Mouse (Mus musculus) heart, embryonic 13.5 days (tissue): ENCODE measurements around the gene Nabp2. TPM values are rescaled to one million over a fixed set of nuclear protein-coding genes. Genes with fewer than 3 reads are reported as not detected.

Experiments
- ATAC-seq: fragments of 200-750 bp; cut with Nextera tagmentation; 2 replicates; pipeline ENCODE4 v1.8.0; 2017; ENCODE audit warnings: moderate TSS enrichment; ENCODE audit not compliant: insufficient number of reproducible peaks, low FRiP score, low TSS enrichment; ENCODE audit errors: extremely low read depth
- H3K27ac ChIP-seq: fragments of 300-500 bp; sonication (generic); replicated peaks from 2 replicates; pipeline ENCODE4 v1.5.1; 2015; ENCODE audit warnings: moderate library complexity, mild to moderate bottlenecking, inconsistent platforms
- H3K27me3 ChIP-seq: fragments of 300-500 bp; sonication (generic); replicated peaks from 2 replicates; pipeline ENCODE4 v1.6.1; 2015; ENCODE audit warnings: mild to moderate bottlenecking, inconsistent platforms
- H3K36me3 ChIP-seq: fragments of 300-500 bp; sonication (generic); 2 replicates; pipeline ENCODE4 v1.6.1; 2015; ENCODE audit warnings: mild to moderate bottlenecking, inconsistent platforms
- H3K4me1 ChIP-seq: fragments of 300-500 bp; sonication (generic); 2 replicates; pipeline ENCODE4 v1.6.1; 2015; ENCODE audit warnings: inconsistent platforms
- H3K4me2 ChIP-seq: fragments of 300-500 bp; sonication (generic); 2 replicates; pipeline ENCODE4 v1.6.1; 2015; ENCODE audit warnings: inconsistent platforms, mild to moderate bottlenecking, moderate library complexity
- H3K4me3 ChIP-seq: fragments of 300-500 bp; sonication (generic); 2 replicates; pipeline ENCODE4 v1.5.1; 2015; ENCODE audit warnings: moderate library complexity, mild to moderate bottlenecking, inconsistent platforms
- H3K9ac ChIP-seq: fragments of 300-500 bp; sonication (generic); 2 replicates; pipeline ENCODE4 v1.6.1; 2015; ENCODE audit warnings: inconsistent platforms, mild to moderate bottlenecking, moderate library complexity
- H3K9me3 ChIP-seq: fragments of 300-500 bp; sonication (generic); 2 replicates; pipeline ENCODE4 v1.6.1; 2016; ENCODE audit warnings: inconsistent platforms
- WGBS: fragments of 180-500 bp; shearing (Covaris S2); methylation state at CpG from one replicate; pipeline ENCODE4 v1.1.7; 2015; ENCODE audit warnings: mixed read lengths; 5-methylcytosine and 5-hydroxymethylcytosine counted together
- polyA plus RNA-seq: library from polyadenylated mRNA; unstranded; fragments of >200 nt; fragmentation: Nextera tagmentation; extraction: Ambion mirVana; gene quantifications from 2 replicates; pipeline ENCODE4 v1.2.1, GENCODE M21; 2015

The Nabp2 gene
- polyA plus RNA-seq, 1 experiment from 2014 or later: 58.0 TPM

DNA sequence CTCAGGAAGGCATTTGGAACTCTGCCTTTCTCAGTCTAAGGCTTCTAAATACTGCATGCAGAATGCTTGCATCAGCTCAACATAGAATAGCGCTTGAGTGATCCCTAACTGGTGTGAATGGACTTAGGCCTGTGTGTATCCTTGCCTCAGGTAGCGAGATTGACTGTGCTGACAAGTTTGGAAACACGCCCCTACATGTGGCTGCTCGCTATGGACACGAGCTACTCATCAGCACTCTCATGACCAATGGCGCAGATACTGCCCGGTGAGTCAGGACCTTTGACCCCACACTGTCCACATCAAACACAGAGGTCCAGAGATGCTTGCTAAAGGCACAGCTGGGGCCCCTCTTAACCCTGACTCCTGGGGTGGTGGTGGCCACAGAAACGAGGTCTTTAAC, 28.8 kb downstream of the Nabp2 start:
- Histone ChIP-seq H3K27ac (no peak overlapping the region), H3K27me3 (no peaks in the 10 kb centered on the region), H3K4me1 (peaks cover 20% of the 10 kb centered on the region), H3K4me3 (no peak overlapping the region), H3K9me3 (no peaks in the 10 kb centered on the region), H3K4me2 (no peak overlapping the region), H3K9ac (no peak overlapping the region), H3K36me3 (peaks cover 93% of the 10 kb centered on the region)
- no peak for ATAC-seq
- 87% methylated on average over 8 of the region's 8 CpGs for WGBS

DNA sequence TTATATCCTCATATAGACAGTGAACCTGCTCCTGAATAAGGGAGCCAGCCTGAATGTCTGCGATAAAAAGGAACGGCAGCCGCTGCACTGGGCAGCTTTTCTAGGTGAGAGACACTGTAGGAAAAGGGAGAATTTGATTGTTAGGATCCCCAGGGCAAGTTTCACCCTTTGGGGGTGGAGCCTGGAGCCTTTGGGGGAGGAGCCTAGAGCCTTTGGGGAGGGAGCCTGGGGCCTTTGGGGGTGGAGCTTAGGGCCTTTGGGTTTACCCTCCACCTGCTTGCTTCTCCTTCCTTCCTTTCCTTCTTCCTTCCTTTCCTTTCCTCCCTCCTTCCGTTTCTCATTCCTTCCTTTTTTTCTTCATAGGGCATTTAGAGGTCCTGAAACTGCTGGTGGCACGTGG, 30.7 kb downstream of the Nabp2 start:
- no peaks in the 10 kb centered on the region for H3K9me3 ChIP-seq
- H3K36me3 ChIP-seq: peaks cover 74% of the 10 kb centered on the region
- H3K4me3 ChIP-seq: no peak overlapping the region
- WGBS: 83% methylated on average over 5 of the region's 5 CpGs
- ATAC-seq: no peak
- H3K4me2 ChIP-seq: no peak overlapping the region
- H3K4me1 ChIP-seq: peaks cover 29% of the 10 kb centered on the region
- no peak overlapping the region for H3K9ac ChIP-seq
- no peaks in the 10 kb centered on the region for H3K27me3 ChIP-seq
- no peak overlapping the region for H3K27ac ChIP-seq

DNA sequence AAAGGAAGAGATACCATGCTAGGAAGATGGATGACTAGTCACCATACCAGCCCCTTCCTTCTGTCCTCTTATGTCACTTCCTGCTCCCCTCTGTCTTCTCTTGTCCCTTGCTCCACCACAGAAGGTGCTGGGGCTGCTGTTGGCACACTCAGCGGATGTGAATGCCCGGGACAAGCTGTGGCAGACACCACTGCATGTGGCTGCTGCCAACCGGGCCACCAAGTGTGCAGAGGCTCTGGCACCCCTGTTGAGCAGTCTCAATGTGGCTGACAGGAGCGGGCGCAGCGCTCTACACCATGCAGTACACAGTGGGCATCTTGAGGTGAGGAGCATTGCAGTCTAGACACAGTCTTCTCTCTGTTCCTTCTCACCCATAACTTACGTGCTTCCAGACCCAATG, 32.0 kb downstream of the Nabp2 start:
- Histone ChIP-seq H3K27me3 (no peaks in the 10 kb centered on the region), H3K4me3 (no peak overlapping the region), H3K9me3 (no peaks in the 10 kb centered on the region), H3K36me3 (peaks cover 61% of the 10 kb centered on the region), H3K9ac (peak overlapping the region; percentile 98; the same call in 1 of the 2 replicates), H3K27ac (no peak overlapping the region), H3K4me1 (peaks cover 29% of the 10 kb centered on the region), H3K4me2 (no peak overlapping the region)
- ATAC-seq: no peak
- 94% methylated on average over 7 of the region's 7 CpGs for WGBS

DNA sequence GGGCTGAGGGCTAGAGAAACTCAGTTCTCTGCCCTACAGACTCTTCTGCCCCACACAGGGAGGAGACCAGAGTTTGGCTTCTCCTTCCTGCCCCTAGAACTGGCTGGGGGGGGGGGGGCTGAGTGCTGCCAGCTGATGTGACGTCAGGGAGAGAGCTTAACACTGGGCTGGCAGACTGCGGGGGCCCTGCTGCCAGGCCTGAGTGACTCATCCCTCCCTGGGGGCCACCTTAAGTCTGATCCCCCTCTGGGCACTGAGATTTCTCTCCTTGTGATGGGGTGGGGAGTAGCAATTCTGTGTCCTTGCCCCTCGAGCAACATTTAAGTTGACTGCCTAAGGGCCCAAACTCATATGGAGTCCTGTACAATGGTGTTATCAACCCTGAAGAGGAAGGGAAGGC, 32.8 kb downstream of the Nabp2 start:
- no peaks in the 10 kb centered on the region for H3K27me3 ChIP-seq
- H3K9me3 ChIP-seq: no peaks in the 10 kb centered on the region
- peaks cover 53% of the 10 kb centered on the region for H3K36me3 ChIP-seq
- H3K4me1 ChIP-seq: peaks cover 30% of the 10 kb centered on the region
- ATAC-seq: no peak
- no peak overlapping the region for H3K27ac ChIP-seq
- H3K4me3 ChIP-seq: peak overlapping the region; percentile 87
- H3K9ac ChIP-seq: peak overlapping the region; percentile 98
- peak overlapping the region; percentile 83 for H3K4me2 ChIP-seq
- 70% methylated on average over 3 of the region's 3 CpGs for WGBS

DNA sequence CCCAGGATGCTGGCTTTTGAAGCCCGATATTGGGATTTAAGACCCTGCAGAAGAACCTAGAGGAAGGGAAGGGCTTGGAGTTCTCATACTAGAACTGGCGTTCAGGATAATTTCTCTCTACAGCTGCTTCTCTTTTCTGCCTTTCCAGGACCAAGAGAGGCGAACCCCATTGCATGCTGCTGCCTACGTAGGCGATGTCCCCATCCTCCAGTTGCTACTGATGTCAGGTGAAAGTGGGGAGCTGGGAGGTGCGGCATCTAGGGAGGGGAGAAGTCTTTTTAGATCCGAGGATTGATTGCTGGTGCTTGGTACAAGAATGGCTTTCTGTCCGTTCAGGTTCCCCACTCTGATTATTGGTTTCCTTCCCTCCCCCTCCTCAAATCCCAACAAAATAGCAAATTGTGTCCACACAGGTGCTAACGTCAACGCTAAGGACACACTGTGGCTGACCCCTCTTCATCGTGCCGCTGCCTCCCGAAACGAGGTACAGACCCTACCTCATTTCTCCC, 33.3 kb downstream of the Nabp2 start:
- no peaks in the 10 kb centered on the region for H3K27me3 ChIP-seq
- peaks cover 35% of the 10 kb centered on the region for H3K4me1 ChIP-seq
- peak overlapping the region; percentile 98 for H3K9ac ChIP-seq
- peaks cover 48% of the 10 kb centered on the region for H3K36me3 ChIP-seq
- ATAC-seq: no peak
- WGBS: 61% methylated on average over 14 of the region's 14 CpGs
- peak overlapping the region; percentile 94 for H3K27ac ChIP-seq
- peak overlapping the region; percentile 83 for H3K4me2 ChIP-seq
- H3K9me3 ChIP-seq: no peaks in the 10 kb centered on the region
- H3K4me3 ChIP-seq: peak overlapping the region; percentile 87

DNA sequence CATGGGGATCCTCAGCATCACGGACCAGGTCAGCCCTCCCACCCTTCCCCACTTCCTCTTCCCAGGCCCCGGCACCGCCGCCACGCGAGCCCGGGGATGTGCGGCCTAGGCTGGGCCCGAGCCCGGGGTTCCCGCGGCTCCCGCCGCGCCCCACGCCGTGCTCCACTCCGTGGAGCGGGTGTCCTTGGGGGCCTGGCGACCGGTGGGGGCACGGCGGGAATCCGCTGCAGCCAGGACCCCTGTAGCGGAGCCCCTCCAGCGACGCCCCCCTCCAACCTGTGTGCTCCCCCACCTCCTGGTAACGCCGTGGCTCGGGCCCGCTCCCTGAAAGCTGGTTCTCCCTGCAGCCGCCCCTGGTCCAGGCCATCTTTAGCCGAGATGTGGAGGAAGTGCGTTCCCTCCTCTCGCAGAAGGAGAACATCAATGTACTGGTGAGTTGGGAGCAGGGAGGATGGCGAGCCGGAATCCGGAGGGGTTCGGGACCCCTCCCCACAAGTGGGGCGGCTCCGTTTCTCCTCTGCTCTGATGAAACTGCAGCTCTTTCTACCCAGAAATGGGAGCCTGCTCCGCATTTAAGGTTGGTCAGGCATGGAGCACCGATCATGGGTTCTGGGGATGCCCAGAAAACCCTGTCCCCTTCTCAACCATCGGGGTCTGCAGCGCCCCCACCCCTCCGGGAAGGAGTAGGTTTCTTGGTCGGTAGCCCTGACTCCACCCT, 33.9 kb downstream of the Nabp2 start:
- Histone ChIP-seq H3K27me3 (no peaks in the 10 kb centered on the region), H3K4me3 (peak overlapping the region; percentile 87), H3K4me2 (peak overlapping the region; percentile 83), H3K4me1 (peaks cover 38% of the 10 kb centered on the region), H3K9ac (peak overlapping the region; percentile 98), H3K9me3 (no peaks in the 10 kb centered on the region), H3K36me3 (peaks cover 42% of the 10 kb centered on the region), H3K27ac (peak overlapping the region; percentile 94)
- no peak for ATAC-seq
- WGBS: under 1% methylated on average over 46 of the region's 47 CpGs

DNA sequence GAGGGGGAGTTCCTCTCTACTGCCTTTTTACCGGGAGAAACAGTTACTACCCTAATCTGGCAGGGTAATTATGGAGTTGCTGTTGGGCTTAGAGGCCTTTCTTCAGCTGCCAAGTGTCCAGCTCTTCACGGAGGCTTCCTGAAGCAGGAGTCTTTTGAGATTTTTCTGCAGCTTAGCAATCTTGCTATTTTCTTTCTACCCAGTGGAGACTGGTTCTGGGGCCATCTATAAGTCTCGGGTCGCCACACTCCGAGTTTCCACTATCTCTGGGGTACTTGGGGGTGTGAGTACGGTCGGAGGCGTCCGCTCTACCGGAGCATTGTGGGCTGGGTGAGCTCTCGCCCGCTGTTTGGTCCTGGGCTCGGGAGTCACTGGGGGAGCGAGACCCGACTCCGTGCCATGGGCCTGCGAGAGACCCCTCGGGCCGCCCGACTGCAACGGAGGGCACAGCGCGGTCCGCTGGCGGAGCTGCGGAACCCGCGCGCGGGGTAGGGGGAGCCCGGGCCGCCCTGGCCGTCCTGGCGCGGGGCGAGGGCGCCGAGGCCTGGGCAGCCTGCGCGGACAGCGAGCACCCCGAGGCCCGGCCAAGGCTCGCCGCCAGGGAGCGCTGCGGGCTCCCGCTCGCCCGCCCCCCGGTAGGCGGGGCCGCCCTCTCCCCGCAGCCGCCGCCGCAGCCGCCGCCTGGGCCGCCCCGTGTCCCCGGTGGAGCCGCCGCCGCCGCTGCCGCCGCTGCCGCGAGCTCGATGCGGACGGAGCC, 34.7 kb downstream of the Nabp2 start, which contains the start of gene Ankrd52:
Gene Ankrd52 (plus strand): TSS at position 661 of the 757 bp plus-strand sequence.
- Histone ChIP-seq H3K4me3 (peak within 1 kb of the TSS; percentile 87), H3K4me1 (peaks cover 38% of the 10 kb centered on the region), H3K27ac (peak within 1 kb of the TSS; percentile 94), H3K27me3 (no peaks in the 10 kb centered on the region), H3K9ac (peak within 1 kb of the TSS; percentile 98), H3K36me3 (peaks cover 35% of the 10 kb centered on the region), H3K4me2 (peak within 1 kb of the TSS; percentile 83), H3K9me3 (no peaks in the 10 kb centered on the region)
- ATAC-seq: peak; percentile 89
- under 1% methylated on average over 73 of the region's 73 CpGs for WGBS

DNA sequence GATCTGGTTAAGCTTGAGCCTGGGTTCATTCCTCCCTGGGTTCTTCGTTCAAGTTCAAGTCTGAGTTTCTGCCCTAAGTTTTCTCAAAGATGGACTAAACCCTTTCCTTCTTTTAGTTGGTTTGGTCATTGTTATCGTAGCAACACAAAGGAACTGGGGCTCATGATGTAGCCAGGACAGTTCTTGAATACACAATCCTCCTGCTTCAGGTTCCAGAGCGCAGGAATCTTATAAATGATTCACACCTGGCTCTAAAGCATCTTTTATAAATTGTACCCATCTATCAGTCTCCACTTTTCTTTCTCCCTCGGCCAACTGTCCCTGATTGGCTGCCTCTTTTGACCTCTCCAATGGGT, 35.2 kb downstream of the Nabp2 start:
- peak overlapping the region; percentile 98 for H3K9ac ChIP-seq
- 47% methylated on average over 4 of the region's 4 CpGs for WGBS
- H3K27me3 ChIP-seq: no peaks in the 10 kb centered on the region
- H3K36me3 ChIP-seq: peaks cover 29% of the 10 kb centered on the region
- no peaks in the 10 kb centered on the region for H3K9me3 ChIP-seq
- H3K4me1 ChIP-seq: peaks cover 38% of the 10 kb centered on the region
- peak overlapping the region; percentile 94 for H3K27ac ChIP-seq
- no peak for ATAC-seq
- H3K4me2 ChIP-seq: peak overlapping the region; percentile 83
- peak overlapping the region; percentile 87 for H3K4me3 ChIP-seq

DNA sequence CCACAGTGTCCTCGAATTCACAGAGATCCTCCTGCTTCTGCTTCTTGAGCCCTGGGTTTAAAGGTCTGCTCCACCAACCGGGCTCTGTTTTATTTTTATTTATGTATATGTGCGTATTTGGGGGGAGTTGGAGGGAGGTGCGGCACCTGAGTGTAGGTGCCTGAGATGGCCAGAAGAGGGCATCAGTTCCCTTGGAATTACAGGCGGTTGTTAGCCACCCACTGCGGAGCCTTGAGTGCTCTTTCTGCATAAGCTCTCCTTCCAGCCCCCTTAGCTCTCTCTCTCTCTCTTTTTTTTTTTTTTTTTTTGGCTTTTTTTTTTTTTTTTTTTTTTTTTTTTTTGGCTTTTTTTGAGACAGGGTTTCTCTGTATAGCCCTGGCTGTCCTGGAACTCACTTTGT, 36.9 kb downstream of the Nabp2 start:
- Histone ChIP-seq H3K4me2 (no peak overlapping the region), H3K4me1 (peaks cover 44% of the 10 kb centered on the region), H3K9me3 (no peaks in the 10 kb centered on the region), H3K9ac (no peak overlapping the region), H3K36me3 (peaks cover 12% of the 10 kb centered on the region), H3K4me3 (no peak overlapping the region), H3K27me3 (no peaks in the 10 kb centered on the region), H3K27ac (no peak overlapping the region)
- WGBS: 73% methylated on average over 6 of the region's 6 CpGs
- ATAC-seq: no peak

DNA sequence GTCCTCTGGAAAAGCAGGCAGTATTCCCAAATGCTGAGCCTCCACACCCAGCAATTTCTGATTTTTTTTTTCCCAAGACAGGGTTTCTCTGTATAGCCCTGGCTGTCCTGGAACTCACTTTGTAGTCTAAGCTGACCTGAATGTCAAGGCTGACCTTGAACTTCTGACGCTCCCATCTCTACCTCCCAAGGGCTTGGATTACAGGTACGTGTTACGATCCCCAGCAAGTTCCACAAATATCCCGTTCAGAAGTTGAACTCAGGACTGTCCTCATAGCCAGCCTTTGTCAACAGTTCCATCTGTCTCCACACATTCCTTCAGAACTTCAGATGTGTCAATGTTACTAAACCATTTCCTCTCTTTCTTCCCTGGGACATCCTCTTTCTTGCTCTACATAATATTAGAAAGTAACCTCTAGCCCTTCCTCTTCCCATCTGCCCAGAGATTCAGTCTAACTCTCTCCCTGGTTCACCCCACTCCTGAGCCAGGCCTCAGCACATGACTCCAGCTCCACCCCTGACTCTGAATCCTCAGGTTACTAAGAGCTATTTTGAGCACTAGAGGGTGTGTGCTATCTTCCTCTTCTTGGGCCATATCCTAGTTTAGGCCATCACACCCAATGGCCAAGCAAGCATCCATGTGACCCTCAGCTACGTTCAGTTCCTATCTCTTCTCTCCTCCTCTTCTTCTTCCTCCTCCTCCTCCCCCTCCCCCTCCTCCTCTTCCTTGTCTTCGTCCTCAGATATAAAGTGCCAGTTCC, 38.1 kb downstream of the Nabp2 start:
- no peaks in the 10 kb centered on the region for H3K36me3 ChIP-seq
- H3K27ac ChIP-seq: peak overlapping the region; percentile 80
- H3K9ac ChIP-seq: no peak overlapping the region
- no peak for ATAC-seq
- WGBS: 47% methylated on average over 6 of the region's 6 CpGs
- no peak overlapping the region for H3K4me3 ChIP-seq
- H3K4me2 ChIP-seq: no peak overlapping the region
- no peaks in the 10 kb centered on the region for H3K9me3 ChIP-seq
- peaks cover 36% of the 10 kb centered on the region for H3K4me1 ChIP-seq
- no peaks in the 10 kb centered on the region for H3K27me3 ChIP-seq

DNA sequence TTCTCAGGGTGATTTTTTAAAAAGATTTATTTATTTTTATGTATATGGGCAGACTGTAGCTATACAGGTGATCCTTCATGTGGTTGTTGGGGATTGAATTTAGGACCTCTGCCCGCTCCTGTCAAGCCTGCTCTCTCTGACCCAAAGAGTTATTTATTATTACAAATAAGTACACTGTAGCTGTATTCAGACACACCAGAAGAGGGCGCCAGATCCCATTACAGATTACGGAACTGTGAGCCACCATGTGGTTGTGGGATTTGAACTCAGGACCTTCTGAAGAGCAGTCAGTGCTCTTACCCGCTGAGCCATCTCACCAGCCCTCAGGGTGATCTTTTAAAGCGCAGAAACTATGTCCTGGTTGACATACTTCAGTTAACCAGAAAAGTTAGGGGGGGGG, 39.1 kb downstream of the Nabp2 start:
- Histone ChIP-seq H3K27ac (no peak overlapping the region), H3K4me2 (no peak overlapping the region), H3K36me3 (no peaks in the 10 kb centered on the region), H3K4me3 (no peak overlapping the region), H3K9me3 (no peaks in the 10 kb centered on the region), H3K4me1 (peaks cover 39% of the 10 kb centered on the region), H3K27me3 (no peaks in the 10 kb centered on the region), H3K9ac (no peak overlapping the region)
- WGBS: 77% methylated on average over 5 of the region's 5 CpGs
- no peak for ATAC-seq
